Mouse (Mus musculus): ENCODE data around the gene Eif2b3. TPM values are rescaled to one million over a fixed set of nuclear protein-coding genes. Genes with fewer than 3 reads are reported as not detected.
A peak's percentile ranks its signal among the peaks of the same experiment; 100 is the strongest.

Gene Eif2b3
- polyA plus RNA-seq, 1 experiment = 73.3 TPM

- H3K27ac ChIP-seq (ENCODE audit: insufficient read depth, low read length) = no peak overlapping the region
- no peak overlapping the region for H3K4me3 ChIP-seq (ENCODE audit: low read depth, low read length)
- no peaks in the 10 kb centered on the region for H3K27me3 ChIP-seq (ENCODE audit: control insufficient read depth, insufficient read depth, low read length, poor library complexity, severe bottlenecking)
- TF ChIP-seq POLR2A (IDR thresholded peaks at IDR 0.05; ENCODE audit: insufficient read depth, low read length) = no peak
- no peak for TF ChIP-seq CTCF (IDR thresholded peaks at IDR 0.05; ENCODE audit: low read depth, low read length)
- no peak for TF ChIP-seq EP300 (IDR thresholded peaks at IDR 0.05; ENCODE audit: insufficient read depth, low read depth, low read length)
- H3K36me3 ChIP-seq (ENCODE audit: control insufficient read depth, insufficient read depth, low read length, poor library complexity, severe bottlenecking) = no peaks in the 10 kb centered on the region
- H3K9me3 ChIP-seq (replicated peaks; ENCODE audit: control insufficient read depth, insufficient read depth, low read length, poor library complexity, severe bottlenecking) = no peaks in the 10 kb centered on the region
- peaks cover 3% of the 10 kb centered on the region for H3K4me1 ChIP-seq (ENCODE audit: control insufficient read depth, insufficient read depth, low read length)
- no peak overlapping the region for H3K9ac ChIP-seq (ENCODE audit: low read depth, poor library complexity, severe bottlenecking)
Measured at GRCm38 (mm10) chr4:117108524-117108849, 89.3 kb downstream of the Eif2b3 start.

- Histone ChIP-seq H3K9ac (ENCODE audit: low read depth, poor library complexity, severe bottlenecking) (peak overlapping the region; percentile 32), H3K4me1 (ENCODE audit: control insufficient read depth, insufficient read depth, low read length) (peaks cover 2% of the 10 kb centered on the region), H3K36me3 (ENCODE audit: control insufficient read depth, insufficient read depth, low read length, poor library complexity, severe bottlenecking) (peaks cover 2% of the 10 kb centered on the region; the same call in 1 of the 2 replicates), H3K27me3 (ENCODE audit: control insufficient read depth, insufficient read depth, low read length, poor library complexity, severe bottlenecking) (no peaks in the 10 kb centered on the region), H3K27ac (ENCODE audit: insufficient read depth, low read length) (no peak overlapping the region), H3K4me3 (ENCODE audit: low read depth, low read length) (peak overlapping the region; percentile 49), H3K9me3 (replicated peaks; ENCODE audit: control insufficient read depth, insufficient read depth, low read length, poor library complexity, severe bottlenecking) (no peaks in the 10 kb centered on the region)
- TF ChIP-seq CTCF (IDR thresholded peaks at IDR 0.05; ENCODE audit: low read depth, low read length) = no peak
Measured at GRCm38 (mm10) chr4:117109330-117109729, 90.1 kb downstream of the Eif2b3 start.

DNA sequence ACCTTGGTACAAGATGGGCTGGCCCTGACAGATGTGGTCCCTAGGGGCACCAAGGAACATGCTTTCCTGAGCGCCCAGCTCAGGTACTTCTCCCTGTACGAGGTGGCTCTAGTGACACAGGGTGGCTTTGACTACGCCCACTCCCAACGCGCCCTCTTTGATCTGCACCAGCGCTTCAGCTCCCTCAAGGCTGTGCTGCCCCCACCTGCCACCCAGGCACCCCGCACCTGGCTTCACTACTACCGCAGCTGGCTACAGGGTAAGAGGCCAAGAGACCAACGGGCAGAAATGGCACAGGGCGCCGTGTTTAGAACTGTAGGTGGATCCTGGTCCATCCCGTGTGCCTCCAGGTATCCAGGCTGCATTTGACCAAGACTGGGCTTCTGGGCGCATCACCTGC is 91.0 kb downstream of the Eif2b3 start:
- TF ChIP-seq CTCF (IDR thresholded peaks at IDR 0.05; ENCODE audit: low read depth, low read length) (no peak), EP300 (IDR thresholded peaks at IDR 0.05; ENCODE audit: insufficient read depth, low read depth, low read length) (no peak), POLR2A (IDR thresholded peaks at IDR 0.05; ENCODE audit: insufficient read depth, low read length) (no peak)
- peaks cover 2% of the 10 kb centered on the region for H3K4me1 ChIP-seq (ENCODE audit: control insufficient read depth, insufficient read depth, low read length)
- H3K9ac ChIP-seq (ENCODE audit: low read depth, poor library complexity, severe bottlenecking) = 0 out of 2 replicates have a peak overlapping the region, but pooled peaks have one; percentile 3
- H3K9me3 ChIP-seq (replicated peaks; ENCODE audit: control insufficient read depth, insufficient read depth, low read length, poor library complexity, severe bottlenecking) = no peaks in the 10 kb centered on the region
- peaks cover 3% of the 10 kb centered on the region; the same call in 1 of the 2 replicates for H3K36me3 ChIP-seq (ENCODE audit: control insufficient read depth, insufficient read depth, low read length, poor library complexity, severe bottlenecking)
- no peaks in the 10 kb centered on the region for H3K27me3 ChIP-seq (ENCODE audit: control insufficient read depth, insufficient read depth, low read length, poor library complexity, severe bottlenecking)
- no peak overlapping the region for H3K27ac ChIP-seq (ENCODE audit: insufficient read depth, low read length)
- H3K4me3 ChIP-seq (ENCODE audit: low read depth, low read length) = peak overlapping the region; percentile 35

DNA sequence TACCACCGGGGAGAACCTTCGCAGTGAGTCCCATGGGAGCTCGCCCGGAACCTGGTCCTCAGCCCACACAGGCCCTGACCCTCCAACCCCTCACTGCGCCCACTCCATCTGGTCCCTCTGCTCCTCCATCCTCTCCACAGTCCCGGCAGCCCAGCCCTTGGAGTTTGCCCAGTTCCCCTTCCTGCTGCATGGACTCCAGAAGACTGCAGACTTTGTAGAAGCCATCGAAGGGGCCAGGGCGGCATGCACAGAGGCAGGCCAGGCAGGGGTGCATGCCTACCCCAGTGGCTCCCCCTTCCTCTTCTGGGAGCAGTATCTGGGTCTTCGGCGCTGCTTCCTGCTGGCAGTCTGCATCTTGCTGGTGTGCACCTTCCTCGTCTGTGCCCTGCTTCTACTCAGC is 91.8 kb downstream of the Eif2b3 start:
- H3K9ac ChIP-seq (ENCODE audit: low read depth, poor library complexity, severe bottlenecking) = no peak overlapping the region
- TF ChIP-seq POLR2A (IDR thresholded peaks at IDR 0.05; ENCODE audit: insufficient read depth, low read length) = no peak
- no peak for TF ChIP-seq EP300 (IDR thresholded peaks at IDR 0.05; ENCODE audit: insufficient read depth, low read depth, low read length)
- TF ChIP-seq CTCF (IDR thresholded peaks at IDR 0.05; ENCODE audit: low read depth, low read length) = no peak
- H3K36me3 ChIP-seq (ENCODE audit: control insufficient read depth, insufficient read depth, low read length, poor library complexity, severe bottlenecking) = peaks cover 3% of the 10 kb centered on the region; the same call in 1 of the 2 replicates
- no peaks in the 10 kb centered on the region for H3K9me3 ChIP-seq (replicated peaks; ENCODE audit: control insufficient read depth, insufficient read depth, low read length, poor library complexity, severe bottlenecking)
- H3K27me3 ChIP-seq (ENCODE audit: control insufficient read depth, insufficient read depth, low read length, poor library complexity, severe bottlenecking) = no peaks in the 10 kb centered on the region
- H3K4me3 ChIP-seq (ENCODE audit: low read depth, low read length) = no peak overlapping the region
- H3K4me1 ChIP-seq (ENCODE audit: control insufficient read depth, insufficient read depth, low read length) = no peaks in the 10 kb centered on the region
- no peak overlapping the region for H3K27ac ChIP-seq (ENCODE audit: insufficient read depth, low read length)

- H3K9me3 ChIP-seq (replicated peaks; ENCODE audit: control insufficient read depth, insufficient read depth, low read length, poor library complexity, severe bottlenecking) = no peaks in the 10 kb centered on the region
- H3K27me3 ChIP-seq (ENCODE audit: control insufficient read depth, insufficient read depth, low read length, poor library complexity, severe bottlenecking) = no peaks in the 10 kb centered on the region
- no peaks in the 10 kb centered on the region for H3K4me1 ChIP-seq (ENCODE audit: control insufficient read depth, insufficient read depth, low read length)
- H3K4me3 ChIP-seq (ENCODE audit: low read depth, low read length) = no peak overlapping the region
- no peak overlapping the region for H3K27ac ChIP-seq (ENCODE audit: insufficient read depth, low read length)
- peak; percentile 53 for TF ChIP-seq CTCF (IDR thresholded peaks at IDR 0.05; ENCODE audit: low read depth, low read length)
- TF ChIP-seq POLR2A (IDR thresholded peaks at IDR 0.05; ENCODE audit: insufficient read depth, low read length) = no peak
- H3K36me3 ChIP-seq (ENCODE audit: control insufficient read depth, insufficient read depth, low read length, poor library complexity, severe bottlenecking) = peaks cover 3% of the 10 kb centered on the region; the same call in 1 of the 2 replicates
- no peak overlapping the region for H3K9ac ChIP-seq (ENCODE audit: low read depth, poor library complexity, severe bottlenecking)
Measured at GRCm38 (mm10) chr4:117113237-117113636, 94.0 kb downstream of the Eif2b3 start.

DNA sequence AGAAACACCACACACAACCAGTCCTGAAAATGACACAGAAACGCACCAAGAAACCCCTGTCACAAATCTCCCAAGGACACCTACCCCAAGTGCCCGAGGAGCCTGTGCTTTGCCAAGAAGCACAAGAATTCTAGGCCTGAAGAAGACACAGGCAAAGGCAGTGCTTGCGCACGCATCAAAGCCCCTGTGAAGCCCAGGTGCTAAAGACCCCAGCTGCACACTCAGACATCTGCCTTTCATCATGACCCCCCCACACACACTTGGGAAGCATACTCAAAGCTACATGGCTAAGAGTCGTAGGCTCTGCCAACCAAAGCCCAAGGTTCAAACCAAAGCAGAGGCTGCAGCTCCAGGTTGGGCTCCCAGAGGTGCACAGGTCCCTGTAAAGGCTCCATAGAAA is 96.4 kb downstream of the Eif2b3 start:
- Histone ChIP-seq H3K9ac (ENCODE audit: low read depth, poor library complexity, severe bottlenecking) (no peak overlapping the region), H3K27me3 (ENCODE audit: control insufficient read depth, insufficient read depth, low read length, poor library complexity, severe bottlenecking) (no peaks in the 10 kb centered on the region), H3K9me3 (replicated peaks; ENCODE audit: control insufficient read depth, insufficient read depth, low read length, poor library complexity, severe bottlenecking) (no peaks in the 10 kb centered on the region), H3K4me3 (ENCODE audit: low read depth, low read length) (no peak overlapping the region), H3K36me3 (ENCODE audit: control insufficient read depth, insufficient read depth, low read length, poor library complexity, severe bottlenecking) (peaks cover 7% of the 10 kb centered on the region; the same call in 1 of the 2 replicates), H3K27ac (ENCODE audit: insufficient read depth, low read length) (no peak overlapping the region), H3K4me1 (ENCODE audit: control insufficient read depth, insufficient read depth, low read length) (no peaks in the 10 kb centered on the region)
- TF ChIP-seq CTCF (IDR thresholded peaks at IDR 0.05; ENCODE audit: low read depth, low read length) = no peak
- TF ChIP-seq POLR2A (IDR thresholded peaks at IDR 0.05; ENCODE audit: insufficient read depth, low read length) = no peak
- TF ChIP-seq EP300 (IDR thresholded peaks at IDR 0.05; ENCODE audit: insufficient read depth, low read depth, low read length) = no peak

Measured in ES-Bruce4 (cell line).